ENCODE assay signal across 8 mouse cellular contexts in genomic region chr6:35132806-35133205, GRCm38 (mm10). TPM values are rescaled to one million over a fixed set of nuclear protein-coding genes. Genes with fewer than 3 reads are reported as not detected.
A peak's percentile ranks its signal among the peaks of the same experiment; 100 is the strongest.
DNase-seq lines count a peak whose midpoint lies in the region; ATAC-seq lines count a peak whose summit lies in the region.

No protein-coding gene starts in this region.

- peak; percentile 23 to 26 for DNase-seq in adrenal gland, adult 18-20 months (ENCODE audit: low spot score in 2 of 2)
- DNase-seq in adrenal gland, postnatal 10 days: no peak
- no peak for DNase-seq in lung, postnatal 36 days
- peak; percentile 39 for DNase-seq in midbrain, embryonic 14.5 days
- DNase-seq in ovary, postnatal 14 days (ENCODE audit: low spot score): no peak

- peak overlapping the region; percentile 93 for H3K27ac ChIP-seq in lung, embryonic 15.5 days
- H3K27ac ChIP-seq in embryonic facial prominence, embryonic 13.5 days: peak overlapping the region; percentile 94
- peak overlapping the region; percentile 93 for H3K27ac ChIP-seq in hindbrain, embryonic 16.5 days (ENCODE audit: low read depth, low read length)
- H3K27ac ChIP-seq in midbrain, embryonic 14.5 days (replicated peaks; ENCODE audit: low read depth, low read length): peak overlapping the region; percentile 89

- no peaks in the 10 kb centered on the region for H3K36me3 ChIP-seq in lung, embryonic 15.5 days
- H3K36me3 ChIP-seq in embryonic facial prominence, embryonic 13.5 days: no peaks in the 10 kb centered on the region
- H3K36me3 ChIP-seq in hindbrain, embryonic 16.5 days (ENCODE audit: control insufficient read depth, insufficient read depth, low read length): no peaks in the 10 kb centered on the region
- no peaks in the 10 kb centered on the region for H3K36me3 ChIP-seq in midbrain, embryonic 14.5 days (ENCODE audit: control insufficient read depth, insufficient read depth, low read length)

- peak overlapping the region; percentile 84 for H3K4me3 ChIP-seq in lung, embryonic 15.5 days
- H3K4me3 ChIP-seq in embryonic facial prominence, embryonic 13.5 days: peak overlapping the region; percentile 68
- H3K4me3 ChIP-seq in hindbrain, embryonic 16.5 days (ENCODE audit: low read length): peak overlapping the region; percentile 88
- H3K4me3 ChIP-seq in midbrain, embryonic 14.5 days (replicated peaks; ENCODE audit: low read depth, low read length): peak overlapping the region; percentile 67

- no peaks in the 10 kb centered on the region for H3K9me3 ChIP-seq in lung, embryonic 15.5 days
- H3K9me3 ChIP-seq in embryonic facial prominence, embryonic 13.5 days: no peaks in the 10 kb centered on the region
- no peaks in the 10 kb centered on the region for H3K9me3 ChIP-seq in hindbrain, embryonic 16.5 days (ENCODE audit: control insufficient read depth, low read length)
- no peaks in the 10 kb centered on the region for H3K9me3 ChIP-seq in midbrain, embryonic 14.5 days (ENCODE audit: control insufficient read depth, low read length)

- ATAC-seq in lung, embryonic 15.5 days (ENCODE audit: borderline replicate concordance, extremely low read depth, low FRiP score, low TSS enrichment): 0 out of 2 replicates have a peak, but pooled peaks have one; percentile 0
- ATAC-seq in embryonic facial prominence, embryonic 13.5 days (ENCODE audit: insufficient number of reproducible peaks, insufficient read depth, low FRiP score, low TSS enrichment, low read depth): no peak
- 0 out of 2 replicates have a peak, but pooled peaks have one; percentile 7 for ATAC-seq in hindbrain, embryonic 16.5 days
- ATAC-seq in midbrain, embryonic 14.5 days (ENCODE audit: low FRiP score, low TSS enrichment): peak; percentile 6; the same call in 1 of the 2 replicates

- peaks cover 20% of the 10 kb centered on the region for H3K4me1 ChIP-seq in lung, embryonic 15.5 days
- peaks cover 17% of the 10 kb centered on the region for H3K4me1 ChIP-seq in embryonic facial prominence, embryonic 13.5 days
- peaks cover 15% of the 10 kb centered on the region for H3K4me1 ChIP-seq in hindbrain, embryonic 16.5 days (ENCODE audit: control insufficient read depth, insufficient read depth, low read depth, low read length)
- peaks cover 10% of the 10 kb centered on the region for H3K4me1 ChIP-seq in midbrain, embryonic 14.5 days (ENCODE audit: control insufficient read depth, insufficient read depth, low read length)

- WGBS in lung, embryonic 15.5 days: 0% methylated on average over 11 of the region's 11 CpGs
- WGBS in embryonic facial prominence, embryonic 13.5 days: 1% methylated on average over 11 of the region's 11 CpGs
- WGBS in hindbrain, embryonic 16.5 days: under 1% methylated on average over 11 of the region's 11 CpGs
- WGBS in midbrain, embryonic 14.5 days: under 1% methylated on average over 11 of the region's 11 CpGs

- H3K9ac ChIP-seq in lung, embryonic 15.5 days: peak overlapping the region; percentile 89
- H3K9ac ChIP-seq in embryonic facial prominence, embryonic 13.5 days: peak overlapping the region; percentile 91
- H3K9ac ChIP-seq in hindbrain, embryonic 16.5 days (ENCODE audit: low read depth, low read length): peak overlapping the region; percentile 85
- peak overlapping the region; percentile 82 for H3K9ac ChIP-seq in midbrain, embryonic 14.5 days (replicated peaks; ENCODE audit: low read length)

- H3K27me3 ChIP-seq in lung, embryonic 15.5 days: no peaks in the 10 kb centered on the region
- H3K27me3 ChIP-seq in embryonic facial prominence, embryonic 13.5 days: no peaks in the 10 kb centered on the region
- H3K27me3 ChIP-seq in hindbrain, embryonic 16.5 days (replicated peaks; ENCODE audit: control insufficient read depth, insufficient read depth, low read length): no peaks in the 10 kb centered on the region
- H3K27me3 ChIP-seq in midbrain, embryonic 14.5 days (ENCODE audit: control insufficient read depth, insufficient read depth, low read length): no peaks in the 10 kb centered on the region

- H3K4me2 ChIP-seq in lung, embryonic 15.5 days: peak overlapping the region; percentile 87
- peak overlapping the region; percentile 92 for H3K4me2 ChIP-seq in embryonic facial prominence, embryonic 13.5 days
- peak overlapping the region; percentile 74 for H3K4me2 ChIP-seq in hindbrain, embryonic 16.5 days (ENCODE audit: low read length)
- H3K4me2 ChIP-seq in midbrain, embryonic 14.5 days (ENCODE audit: low read length): peak overlapping the region; percentile 74

RNA-seq across cellular contexts. Expression of gene Cnot4, which starts 0.7 kb away (rescaled TPM):
- total RNA-seq in adrenal gland, adult 18-20 months (2021): 10 to 100 TPM; 27.6 to 28.0 TPM
- total RNA-seq in adrenal gland, postnatal 10 days (2021): 10 to 100 TPM; 18.2 to 23.4 TPM
- polyA plus RNA-seq in lung, embryonic 15.5 days (2015; fragmentation: Nextera tagmentation; extraction: Ambion mirVana): 27.0 and 27.2 TPM in 2 replicates
- polyA plus RNA-seq in embryonic facial prominence, embryonic 13.5 days (2015; fragmentation: Nextera tagmentation; extraction: Ambion mirVana): 35.9 and 37.4 TPM in 2 replicates
- 30.7 and 33.1 TPM in 2 replicates for polyA plus RNA-seq in hindbrain, embryonic 16.5 days (2015; fragmentation: Nextera tagmentation; extraction: Ambion mirVana)
- 35.2 and 39.0 TPM in 2 replicates for polyA plus RNA-seq in midbrain, embryonic 14.5 days (2014; fragmentation: Nextera tagmentation; extraction: Ambion mirVana)

RNA-seq across cellular contexts. Expression of gene Nup205, which starts 44.4 kb away (rescaled TPM):
- total RNA-seq in adrenal gland, adult 18-20 months (2021): 10 to 100 TPM; 30.0 to 34.2 TPM
- 10 to 100 TPM; 32.4 to 41.6 TPM for total RNA-seq in adrenal gland, postnatal 10 days (2021)
- 36.6 and 39.9 TPM in 2 replicates for polyA plus RNA-seq in lung, embryonic 15.5 days (2015; fragmentation: Nextera tagmentation; extraction: Ambion mirVana)
- 31.2 and 35.5 TPM in 2 replicates for polyA plus RNA-seq in embryonic facial prominence, embryonic 13.5 days (2015; fragmentation: Nextera tagmentation; extraction: Ambion mirVana)
- polyA plus RNA-seq in hindbrain, embryonic 16.5 days (2015; fragmentation: Nextera tagmentation; extraction: Ambion mirVana): 17.0 and 21.7 TPM in 2 replicates
- 26.2 and 37.0 TPM in 2 replicates for polyA plus RNA-seq in midbrain, embryonic 14.5 days (2014; fragmentation: Nextera tagmentation; extraction: Ambion mirVana)

Comparison
In these comparisons a context has a peak if more than half of its experiments do, and no peak if none do; other contexts are left out.
1. DNase-seq: peak in adrenal gland, adult 18-20 months (2 of 2) and midbrain, embryonic 14.5 days (single experiment); none in adrenal gland, postnatal 10 days (single experiment), lung, postnatal 36 days (single experiment) and ovary, postnatal 14 days (single experiment).
2. Peak in every context shown above with its lines, with median percentiles within 50 percentile points of each other: H3K27ac ChIP-seq, H3K4me2 ChIP-seq, H3K4me3 ChIP-seq and H3K9ac ChIP-seq.